Mouse (Mus musculus) T-helper 2 cell (primary cell): ENCODE measurements around the gene Emilin1.

Experiments used
- in situ Hi-C: fragments of 300-600 bp; cut with MboI, MseI; formaldehyde crosslinking; loops from one replicate; pipeline ENCODE4 v1.15.1; 2025; ENCODE audit warnings: high pct_unique_total_duplicates

The Emilin1 gene

DNA sequence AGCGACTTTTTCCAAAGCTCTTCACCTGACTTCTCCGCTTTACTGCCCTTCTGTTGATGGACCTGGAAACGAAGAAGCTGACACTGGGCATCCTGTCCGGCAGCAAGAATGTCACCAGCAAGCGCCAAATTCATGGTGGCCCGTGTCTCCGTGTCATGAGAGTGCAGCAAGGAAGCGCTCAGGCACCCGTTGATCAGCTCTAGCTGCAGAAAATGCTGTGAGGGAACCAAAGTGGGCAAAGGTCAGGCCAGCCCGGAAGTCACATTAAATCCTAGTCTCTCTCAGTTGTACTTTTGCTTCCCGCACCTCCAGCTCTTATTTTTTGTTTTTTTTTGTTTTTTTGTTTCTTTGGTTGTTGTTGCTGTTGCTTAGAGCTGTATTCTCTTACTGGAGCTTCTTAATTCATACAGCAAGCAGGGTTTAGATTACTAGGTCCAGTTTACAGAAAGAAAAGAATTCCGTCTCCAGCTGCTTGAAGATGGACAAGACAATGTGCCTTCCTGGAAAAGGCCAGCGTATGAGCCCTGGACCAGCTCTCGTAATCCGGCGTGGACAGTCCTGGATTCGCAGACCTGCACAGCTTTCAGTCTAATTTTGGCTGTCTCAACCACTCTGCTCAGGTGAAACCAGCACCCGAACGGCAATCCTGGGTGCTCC is 46.1 kb downstream of the Emilin1 start:
- in situ Hi-C loops: no loop called here

DNA sequence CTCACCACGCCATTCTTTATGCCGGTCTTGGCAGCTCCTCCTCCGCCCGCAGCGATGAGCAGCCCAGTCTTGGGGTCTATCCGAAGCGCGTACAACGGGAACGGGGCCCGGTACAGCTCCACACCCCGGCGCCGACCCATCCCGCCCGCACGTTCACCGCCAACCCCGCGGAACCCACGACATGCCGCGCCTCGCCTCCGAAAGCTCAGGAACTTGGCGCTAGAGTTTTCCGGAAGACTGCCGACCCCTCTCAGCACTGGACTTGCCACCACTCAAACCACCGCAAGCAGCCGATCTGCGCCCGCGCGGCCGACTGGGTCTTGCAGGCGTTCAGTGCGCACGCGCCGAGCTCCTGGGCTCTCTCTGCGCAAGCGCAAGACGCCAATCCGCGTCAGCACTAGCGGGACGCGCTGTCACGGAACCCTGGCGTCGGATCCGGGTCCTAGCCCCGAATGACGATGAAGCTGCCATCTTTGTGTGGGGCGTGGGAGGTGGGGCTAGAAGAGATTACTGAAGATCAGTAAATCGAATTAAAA is 46.8 kb downstream of the Emilin1 start, which contains the start of gene Preb:
Gene Preb (minus strand): TSS at position 396 of the 536 bp plus-strand sequence.
- in situ Hi-C loops: no loop called here

DNA sequence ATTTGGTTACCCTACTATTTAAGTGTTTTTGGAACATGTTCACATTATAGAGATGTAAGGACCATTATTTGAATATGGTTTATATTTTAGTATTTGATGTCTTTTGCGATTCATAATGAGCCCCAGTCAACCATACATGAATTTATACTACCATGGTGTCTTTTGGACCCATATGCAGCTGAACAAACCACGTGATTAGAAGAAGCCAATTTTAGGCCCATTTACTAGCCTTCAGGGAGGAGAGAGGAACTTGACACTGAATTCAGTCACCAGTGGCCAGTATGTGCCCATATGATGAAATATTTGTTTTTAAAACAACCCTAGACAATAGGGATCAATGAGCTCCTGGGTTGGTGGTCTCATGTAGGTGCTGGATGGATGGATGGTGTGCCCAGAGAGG is 47.6 kb downstream of the Emilin1 start:
- in situ Hi-C loops: no loop called here

DNA sequence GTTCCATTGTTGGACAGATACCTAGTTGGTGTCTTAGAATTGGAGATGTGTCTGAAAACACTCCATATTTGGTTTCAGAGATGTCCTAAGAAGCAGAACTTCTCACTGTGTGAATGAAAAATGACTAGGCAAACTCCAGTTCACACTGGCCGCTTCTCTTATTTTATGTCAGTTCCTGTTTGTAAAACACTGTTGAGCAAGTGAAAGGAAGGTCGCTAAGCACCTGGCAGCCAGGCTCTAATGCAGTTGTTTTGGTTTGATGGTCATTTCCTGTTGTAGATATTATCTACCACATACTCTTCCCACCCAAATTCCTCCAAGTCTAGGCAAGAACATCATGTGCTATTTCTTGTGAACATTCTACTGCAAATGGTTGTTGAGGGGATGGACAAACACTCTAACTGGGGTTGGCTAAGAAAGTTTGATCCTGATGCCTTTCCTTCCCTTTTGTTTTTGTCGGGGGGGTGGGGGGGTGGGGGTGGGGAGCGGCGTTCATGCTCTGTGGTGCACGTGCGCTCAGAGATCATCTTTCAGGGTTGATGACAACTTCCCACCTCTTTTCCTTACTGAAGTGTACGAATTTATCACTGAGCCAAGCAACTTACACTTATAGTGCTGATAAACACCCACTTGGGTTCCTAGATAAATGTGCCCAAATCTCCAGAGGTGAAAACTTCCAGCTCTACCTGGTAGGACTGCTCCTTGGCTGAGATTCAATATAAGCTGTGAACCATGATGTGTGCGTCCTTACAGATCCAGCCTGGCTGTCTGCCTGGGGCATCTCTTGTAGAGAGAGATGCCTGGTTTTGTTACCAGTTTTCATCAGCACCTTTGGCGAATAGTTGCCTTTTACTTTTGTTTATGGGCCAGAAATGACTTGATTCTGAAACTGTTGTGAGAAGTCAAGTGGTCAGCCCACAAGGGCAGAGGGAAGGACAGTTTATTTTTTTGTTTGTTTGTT is 48.6 kb downstream of the Emilin1 start:
- in situ Hi-C loops: no loop called here

DNA sequence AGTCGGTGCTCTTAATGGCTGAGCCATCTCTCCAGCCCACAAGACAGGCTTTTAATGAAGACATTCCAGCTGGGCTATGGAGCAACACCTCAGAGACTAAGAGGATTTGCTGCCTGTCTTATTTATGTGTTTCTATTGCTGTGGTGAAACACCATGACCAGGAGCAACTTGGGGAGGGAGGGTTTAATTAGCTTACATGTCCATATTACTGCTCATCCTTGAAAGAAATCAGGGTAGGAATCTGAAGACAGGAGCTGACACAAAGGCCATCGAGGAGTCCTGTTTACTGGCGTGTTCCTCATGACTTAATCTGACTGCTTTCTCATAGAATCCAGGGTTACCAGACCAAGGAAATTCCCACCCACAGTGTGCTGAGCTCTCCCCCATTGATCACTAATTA is 50.7 kb downstream of the Emilin1 start:
- in situ Hi-C loops: no loop called here

DNA sequence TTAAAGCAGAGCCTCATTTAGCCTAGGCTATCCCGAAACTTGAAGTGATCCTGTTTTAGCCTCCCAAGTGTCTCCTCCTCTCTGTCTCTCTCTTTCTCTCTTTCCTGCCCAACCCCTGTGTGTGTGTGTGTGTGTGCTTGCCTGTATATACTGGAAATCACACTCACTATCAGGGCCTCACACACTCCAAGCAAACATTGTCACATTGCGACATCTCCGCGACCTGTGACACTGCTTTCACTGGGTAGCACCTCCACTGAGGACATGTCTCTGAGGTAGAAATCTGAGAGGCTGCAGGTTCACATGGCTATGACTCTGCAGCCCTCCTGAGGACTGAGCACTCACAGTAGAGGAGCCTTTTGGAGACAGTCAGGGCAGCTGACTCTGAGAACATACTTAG is 53.0 kb downstream of the Emilin1 start:
- in situ Hi-C loops: no loop called here

DNA sequence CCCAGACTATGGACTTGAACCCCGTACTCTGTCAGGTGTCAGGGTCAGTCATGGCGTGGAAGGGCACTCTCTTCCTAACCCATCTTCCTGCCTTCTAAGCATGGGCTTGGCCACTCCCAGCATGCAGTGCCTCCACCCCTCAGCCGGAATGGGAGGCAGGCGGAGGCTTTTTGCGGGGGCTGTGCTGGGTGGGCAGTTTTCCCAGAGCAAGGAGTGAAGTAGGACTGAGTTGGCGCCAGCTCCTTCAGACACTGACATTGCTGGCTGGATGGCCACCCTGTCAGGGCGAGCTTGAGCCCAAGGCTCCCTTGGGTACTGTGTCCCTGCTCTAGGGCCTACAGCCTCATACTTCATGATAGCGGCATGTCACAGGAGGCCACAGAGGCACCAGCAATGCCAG is 55.2 kb downstream of the Emilin1 start, which contains the start of gene Tcf23:
Gene Tcf23 (plus strand): TSS at position 247 of the 400 bp plus-strand sequence.
- in situ Hi-C loops: no loop called here

DNA sequence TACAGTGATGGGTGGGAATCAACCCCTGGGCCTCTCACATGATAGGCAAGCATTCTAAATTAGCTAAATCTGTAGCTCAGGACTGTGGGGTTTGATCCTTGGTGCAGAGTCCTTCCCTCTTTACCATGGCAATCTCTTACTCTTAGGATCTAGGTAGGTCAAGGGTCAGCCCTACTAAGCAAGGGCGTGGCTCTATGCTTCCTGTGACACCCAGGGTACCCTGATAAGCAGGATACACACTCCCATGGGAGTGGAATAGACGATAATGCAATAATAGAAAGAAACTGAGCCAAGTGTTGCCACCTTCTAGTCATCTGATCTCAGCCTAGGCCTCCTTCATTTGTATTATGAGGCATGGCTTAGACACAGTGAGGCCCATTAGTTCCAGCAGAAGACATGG is 56.2 kb downstream of the Emilin1 start:
- in situ Hi-C loops: no loop called here
